Comparison of ENCODE assay signal across 16 mouse cellular contexts in genomic region chr1:183210115-183210514, GRCm38 (mm10).
"Had no signal": no experiment of that assay in that cellular context is flagged by ENCODE, and none has a peak within 500 bp of the region (broad histone marks: within the 10 kb centered on the region; RNA-seq: fewer than 3 reads in every experiment).

No protein-coding gene starts in this region.

- ATAC-seq: hindbrain, postnatal 0 days; intestine, embryonic 16.5 days; liver, embryonic 12.5 days had no signal

- DNase-seq: gastrocnemius, adult 2 months; gastrocnemius, postnatal 10 days; gastrocnemius, postnatal 25 days; heart, adult 18-20 months; heart, postnatal 10 days; kidney, adult 11 months; kidney, adult 2 months; kidney, adult 9 months; kidney, postnatal 14 days; kidney, postnatal 36 days; layer of hippocampus, adult 9-11 months; layer of hippocampus, postnatal 36 days; left cerebral cortex, postnatal 4 days had no signal
